Mouse (Mus musculus): ENCODE results near the gene Iqcf3. TPM values are rescaled to one million over a fixed set of nuclear protein-coding genes. Genes with fewer than 3 reads are reported as not detected.

Iqcf3 gene
- polyA plus RNA-seq, 2 experiments from 2014 or later = not detected

DNA sequence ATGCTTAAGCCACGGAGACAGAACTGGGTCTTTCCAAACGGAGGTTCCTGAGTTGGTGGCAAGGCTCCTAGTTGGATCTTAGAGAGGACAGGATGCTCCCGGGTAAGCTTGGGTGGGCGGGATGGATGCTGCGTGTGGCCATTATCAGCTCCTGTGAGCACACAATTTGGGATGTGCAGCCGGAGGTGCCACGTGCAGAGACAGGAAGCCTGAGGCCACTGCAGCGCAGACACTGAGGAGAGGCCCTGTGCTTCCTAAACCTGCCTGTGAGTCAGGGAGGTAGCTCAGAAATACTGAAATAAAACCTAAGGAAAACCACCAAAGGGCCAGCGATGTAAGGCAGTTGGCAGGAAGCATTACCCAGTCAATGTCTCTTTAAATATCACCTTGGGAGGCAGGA, 91.7 kb downstream of the Iqcf3 start:
- ATAC-seq = no peak

DNA sequence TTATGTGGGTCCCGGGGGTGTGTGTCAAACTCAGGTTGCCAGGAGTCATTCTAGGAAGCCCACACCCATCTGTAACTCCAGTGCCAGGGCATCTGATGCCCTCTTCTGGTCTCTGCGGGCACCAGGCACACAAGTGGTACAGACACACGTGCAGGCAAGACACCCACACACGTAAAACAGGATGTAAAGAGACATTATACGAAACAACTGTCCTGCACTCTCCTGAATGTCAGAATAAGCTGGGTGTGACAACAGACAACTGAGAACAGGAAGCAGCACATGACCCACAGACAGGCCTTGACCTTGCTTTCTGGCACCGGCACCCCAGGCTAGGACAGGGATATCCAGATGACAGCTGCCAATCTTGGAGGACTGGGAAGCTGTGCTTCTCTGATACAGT, 92.1 kb downstream of the Iqcf3 start:
- peak; percentile 62 for ATAC-seq

DNA sequence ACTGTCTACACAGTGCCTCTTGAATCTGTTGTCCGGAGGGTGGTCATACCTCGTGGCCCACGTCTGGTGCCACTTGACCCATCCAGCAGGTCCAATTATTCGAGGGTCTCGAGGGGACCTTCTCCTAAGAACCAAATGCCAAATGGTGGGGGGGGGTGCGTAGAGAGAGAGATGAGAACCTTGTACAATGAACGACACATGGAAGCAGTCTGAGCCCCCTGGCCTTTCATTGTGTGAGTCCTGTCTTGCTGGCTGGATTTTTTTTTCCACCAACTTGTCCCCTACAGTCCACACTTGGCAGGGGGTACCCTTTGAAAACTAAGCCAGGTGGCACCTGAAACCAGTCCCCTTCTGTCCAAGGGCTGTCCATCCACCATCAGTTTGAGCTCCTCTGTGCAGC, 93.7 kb downstream of the Iqcf3 start:
- no peak for ATAC-seq

GRCm38 (mm10) chr9:106466721-106467120, 94.7 kb downstream of the Iqcf3 start:
- ATAC-seq = no peak

DNA sequence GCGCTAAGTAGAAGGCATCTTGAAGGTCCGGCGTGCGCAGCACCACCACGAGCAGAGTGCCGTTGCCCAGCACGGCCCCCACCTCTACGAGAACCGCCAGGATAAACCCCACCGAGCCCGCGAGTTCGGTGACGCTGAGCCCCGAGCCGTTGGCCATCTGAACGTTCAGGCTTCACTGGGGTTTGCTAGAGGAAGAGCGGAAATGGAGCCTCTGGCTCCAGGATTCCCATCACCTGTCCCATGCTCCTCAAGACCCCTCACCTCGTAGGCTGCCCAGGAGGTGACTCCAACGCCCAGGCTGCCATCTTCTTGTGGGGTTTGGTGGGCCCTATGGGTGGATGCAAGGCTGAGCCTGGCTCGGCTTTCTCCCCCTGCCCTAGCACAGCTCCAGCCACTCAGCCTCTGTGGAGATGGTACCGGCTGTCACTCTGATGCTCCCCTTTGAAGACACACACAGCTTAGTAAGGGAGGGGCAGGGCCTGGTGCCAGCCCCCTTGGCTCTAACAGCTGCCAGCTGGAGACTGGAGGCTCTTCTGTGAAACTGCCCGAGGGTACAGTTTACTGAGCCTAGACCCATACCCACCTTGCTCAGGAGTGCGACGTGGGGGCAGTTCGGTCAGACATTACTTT, 95.7 kb downstream of the Iqcf3 start, which contains the start of gene Gpr62:
TSS of gene Gpr62 (minus strand) at position 368 of the 630 bp plus-strand sequence.
- no peak for ATAC-seq

GRCm38 (mm10) chr9:106464751-106465541, 96.5 kb downstream of the Iqcf3 start:
- ATAC-seq = peak; percentile 41

DNA sequence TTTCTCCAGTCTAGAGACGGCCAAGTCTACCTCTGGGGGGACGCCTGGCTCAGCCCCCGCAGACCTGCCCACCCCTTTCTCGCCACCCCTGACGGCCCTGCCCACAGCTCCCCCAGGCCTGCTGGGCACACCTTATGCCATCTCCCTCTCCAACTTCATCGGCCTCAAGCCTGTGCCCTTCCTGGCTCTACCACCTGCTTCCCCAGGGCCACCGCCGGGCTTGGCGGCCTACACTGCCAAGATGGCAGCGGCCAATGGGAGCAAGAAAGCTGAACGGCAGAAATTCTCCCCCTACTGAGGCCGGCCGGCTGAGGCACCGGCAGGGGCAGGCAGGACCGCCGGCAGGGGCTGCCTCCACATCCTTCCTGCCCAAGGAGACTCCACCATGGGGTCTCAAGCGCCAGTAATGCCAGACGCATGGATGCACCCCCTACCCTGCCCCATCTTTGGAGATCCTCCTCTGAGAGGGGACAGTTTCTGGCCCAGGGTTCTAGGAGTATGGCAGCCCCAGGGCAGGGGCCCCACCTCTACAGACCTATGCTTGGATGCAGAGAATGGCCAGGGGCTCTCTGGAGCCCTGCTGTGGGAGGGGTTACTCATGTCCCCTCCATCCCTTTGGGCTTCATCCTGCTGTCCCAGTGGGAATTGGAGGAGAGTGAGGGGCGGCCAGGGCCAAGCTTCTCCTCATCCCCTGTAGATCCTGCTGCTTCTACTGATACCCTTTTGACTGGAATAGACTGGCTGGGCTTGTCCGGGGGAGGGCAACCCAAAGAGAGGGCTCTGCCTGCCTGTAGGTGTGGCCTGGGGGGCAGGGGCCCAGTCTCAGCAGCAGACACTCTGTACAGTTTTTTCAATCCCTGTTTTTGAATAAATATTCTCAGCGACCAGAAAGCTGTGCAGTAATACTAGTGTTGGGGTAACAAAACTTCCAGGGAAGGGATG, 98.0 kb downstream of the Iqcf3 start:
- ATAC-seq = no peak

DNA sequence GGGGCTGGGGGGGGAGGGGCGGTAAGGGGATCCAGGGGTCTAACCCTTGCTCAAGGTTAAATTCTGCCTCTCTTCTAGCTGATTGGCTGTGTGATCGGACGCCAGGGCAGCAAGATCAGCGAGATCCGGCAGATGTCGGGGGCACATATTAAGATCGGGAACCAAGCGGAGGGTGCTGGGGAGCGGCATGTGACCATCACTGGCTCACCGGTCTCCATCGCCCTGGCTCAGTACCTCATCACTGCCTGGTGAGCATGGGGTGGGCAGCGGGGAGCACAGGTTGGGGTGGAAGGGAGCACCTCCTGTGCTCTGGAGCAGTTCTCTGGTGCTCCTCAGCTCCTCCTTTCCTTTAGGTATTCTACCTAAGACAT, 99.0 kb downstream of the Iqcf3 start:
- ATAC-seq = no peak

DNA sequence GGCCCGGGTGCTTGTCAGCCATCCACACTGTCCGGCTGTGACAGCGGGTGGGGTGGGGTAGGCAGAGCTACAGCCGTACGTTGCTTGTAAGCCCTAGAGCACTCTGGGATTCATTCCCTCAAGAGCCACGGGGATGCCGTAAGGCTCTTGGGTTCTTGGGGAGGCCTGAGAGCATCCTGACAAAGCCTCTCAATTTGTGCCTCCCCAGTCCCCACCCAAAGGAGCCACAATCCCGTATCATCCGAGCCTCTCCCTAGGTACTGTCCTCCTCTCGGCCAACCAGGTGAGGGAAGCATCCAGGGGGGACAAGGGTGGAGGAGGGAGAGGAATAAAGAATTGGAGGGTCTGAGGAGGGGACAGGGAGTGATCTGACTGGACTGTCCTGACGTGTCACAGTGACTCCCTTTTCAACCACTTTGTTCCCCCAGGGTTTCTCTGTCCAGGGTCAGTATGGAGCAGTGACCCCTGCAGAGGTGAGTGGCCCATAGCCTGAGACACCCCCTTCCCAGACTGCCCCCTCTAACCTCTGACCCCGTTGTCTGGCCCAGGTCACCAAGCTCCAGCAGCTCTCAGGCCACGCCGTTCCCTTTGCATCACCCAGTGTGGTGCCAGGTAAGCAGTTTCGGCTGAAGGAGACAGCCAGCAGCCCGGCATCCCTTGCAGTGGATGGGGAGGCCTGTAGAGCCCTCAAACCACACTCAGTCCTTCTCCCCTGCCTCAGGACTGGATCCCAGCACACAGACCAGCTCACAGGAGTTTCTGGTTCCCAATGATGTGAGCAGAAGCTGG, 99.6 kb downstream of the Iqcf3 start:
- no peak for ATAC-seq

DNA sequence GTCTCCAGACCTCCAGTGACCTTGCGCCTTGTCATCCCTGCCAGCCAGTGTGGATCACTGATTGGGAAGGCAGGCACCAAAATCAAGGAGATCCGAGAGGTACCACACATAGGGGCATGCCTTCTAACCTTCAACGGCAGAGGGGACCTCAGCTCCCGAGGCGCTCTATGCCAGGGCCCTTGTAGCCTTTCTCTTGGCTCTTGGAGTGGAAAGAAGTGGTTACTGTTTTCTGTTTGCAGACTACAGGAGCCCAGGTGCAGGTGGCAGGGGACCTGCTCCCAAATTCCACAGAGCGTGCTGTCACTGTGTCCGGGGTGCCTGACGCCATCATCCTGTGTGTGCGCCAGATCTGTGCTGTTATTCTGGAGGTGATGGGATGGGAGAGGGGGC, 100.4 kb downstream of the Iqcf3 start:
- ATAC-seq = no peak

DNA sequence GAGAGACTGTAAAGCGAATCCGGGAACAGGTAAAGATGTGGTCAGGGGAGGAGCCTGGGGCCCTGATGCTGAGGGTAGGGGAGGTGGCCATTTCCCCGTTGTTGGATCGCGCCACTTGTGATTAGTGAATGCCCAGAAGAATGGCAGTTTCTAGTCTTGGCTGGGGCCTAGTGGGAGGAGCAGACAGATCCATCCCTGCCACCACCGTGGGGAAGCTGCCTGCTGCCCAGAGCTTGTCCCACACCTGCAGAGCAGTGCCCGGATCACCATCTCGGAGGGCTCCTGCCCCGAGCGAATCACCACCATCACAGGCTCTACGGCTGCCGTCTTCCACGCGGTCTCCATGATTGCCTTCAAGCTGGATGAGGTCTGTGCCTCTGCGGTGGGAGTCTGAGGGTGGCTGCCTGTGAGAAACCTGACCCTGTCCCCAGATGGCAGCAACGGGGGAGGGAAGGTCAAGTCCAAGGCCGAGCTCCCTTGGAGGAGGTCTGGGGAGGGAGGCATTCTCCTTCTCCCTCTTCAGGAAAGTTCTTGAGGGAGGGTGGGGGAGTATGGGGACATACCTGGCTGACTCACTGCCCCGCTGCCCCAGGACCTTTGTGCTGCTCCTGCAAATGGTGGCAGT, 100.9 kb downstream of the Iqcf3 start:
- ATAC-seq = no peak

DNA sequence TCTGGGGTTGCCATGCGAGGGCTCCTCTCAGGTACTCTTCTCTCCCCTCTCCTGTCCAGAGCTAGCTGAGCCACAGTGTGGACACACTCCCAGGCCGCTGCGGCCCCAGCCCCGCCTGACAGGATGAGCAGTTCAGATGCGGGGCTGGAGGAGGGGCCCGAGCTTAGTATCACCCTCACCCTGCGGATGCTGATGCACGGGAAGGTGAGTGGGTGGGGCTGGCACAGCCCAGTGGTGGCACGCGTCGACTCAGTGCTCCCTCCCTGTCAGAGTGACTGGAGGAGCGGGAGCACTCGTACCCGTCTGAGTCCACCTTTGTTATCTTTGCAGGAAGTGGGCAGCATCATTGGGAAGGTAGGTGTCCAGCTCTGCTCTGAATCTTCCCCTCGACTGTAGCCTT, 101.5 kb downstream of the Iqcf3 start:
- no peak for ATAC-seq

- no peak for ATAC-seq
Measured at GRCm38 (mm10) chr9:106457920-106458319, 103.5 kb downstream of the Iqcf3 start.

- no peak for ATAC-seq
Measured at GRCm38 (mm10) chr9:106457163-106457559, 104.3 kb downstream of the Iqcf3 start.

DNA sequence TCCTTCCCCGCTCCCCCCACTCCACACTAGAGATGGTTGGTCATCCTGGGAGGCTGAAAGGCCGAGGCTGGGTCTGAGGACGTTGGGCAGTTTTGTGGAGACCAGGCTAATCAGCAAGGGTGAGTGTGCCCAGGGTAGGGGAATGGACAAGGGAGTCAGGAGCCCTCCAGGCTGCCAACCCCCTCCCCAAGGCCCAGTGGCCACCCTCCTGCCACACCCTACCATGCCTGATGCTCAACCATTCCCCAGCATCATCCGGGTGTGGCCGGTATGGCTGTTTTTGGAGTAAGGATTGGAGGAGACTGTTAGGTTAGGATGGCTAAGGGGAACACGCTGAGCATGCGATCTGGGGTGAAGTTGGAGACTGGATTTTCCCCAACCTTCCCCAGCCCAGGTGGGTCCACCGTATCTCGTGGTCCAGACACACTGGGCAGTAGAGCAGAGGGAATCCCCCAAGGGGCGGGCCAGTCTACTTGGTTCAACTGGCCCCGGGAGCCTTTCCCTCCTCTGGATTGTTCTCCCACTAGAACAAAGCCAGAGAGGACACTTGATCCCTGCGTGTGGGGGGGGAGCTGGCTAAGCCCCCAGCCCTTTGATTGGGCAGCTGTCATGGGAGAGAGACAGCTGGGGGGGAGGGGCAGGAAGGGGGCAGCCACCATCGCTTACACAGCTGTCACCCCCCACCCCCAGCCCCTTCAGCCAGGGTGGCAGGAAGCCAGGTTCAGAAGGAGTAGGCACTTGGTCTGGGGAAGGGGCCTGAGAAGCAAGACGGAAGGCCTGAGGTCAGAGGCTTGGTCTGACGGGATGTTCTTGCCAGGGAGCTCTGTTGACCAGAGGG, 104.9 kb downstream of the Iqcf3 start:
- no peak for ATAC-seq

- no peak for ATAC-seq
Measured at GRCm38 (mm10) chr9:106454888-106455681, 106.3 kb downstream of the Iqcf3 start.

DNA sequence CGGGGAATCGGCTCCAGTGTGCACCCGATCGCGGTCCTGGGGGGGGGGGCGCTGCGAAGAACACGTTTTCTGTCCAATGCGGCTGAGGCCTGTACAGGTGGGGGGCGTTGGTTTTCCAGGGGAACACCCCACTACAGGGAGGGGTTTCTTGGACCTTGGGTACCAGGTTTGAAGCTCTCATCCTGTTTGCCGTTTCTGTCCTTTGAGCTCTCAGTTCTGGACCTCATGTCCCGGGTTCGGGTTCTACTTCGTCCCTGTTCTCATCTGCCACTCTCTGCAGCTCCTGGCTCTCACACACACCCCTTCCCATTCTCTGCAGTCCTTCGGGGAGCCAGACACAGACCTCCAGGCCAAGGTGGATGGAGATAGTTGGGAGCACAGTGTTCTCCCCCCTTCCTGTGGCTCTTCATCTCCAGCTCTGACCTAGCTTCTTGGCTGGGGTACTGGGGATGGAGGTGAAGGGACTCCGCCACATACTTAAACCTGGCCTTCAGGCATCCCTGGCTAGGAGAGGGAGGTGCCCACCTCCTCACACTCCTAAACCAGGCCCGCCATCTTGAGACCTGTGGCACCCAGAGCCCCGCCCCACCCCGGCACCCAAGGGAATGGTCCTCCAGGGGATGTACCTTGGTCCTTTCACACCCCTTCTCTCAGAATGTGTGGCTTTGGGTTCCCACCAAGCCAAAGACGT, 107.2 kb downstream of the Iqcf3 start:
- no peak for ATAC-seq

GRCm38 (mm10) chr9:106453271-106454070, 108.0 kb downstream of the Iqcf3 start, which contains the start of gene Pcbp4:
Pcbp4 (plus strand) TSS chr9:106453291.
- ATAC-seq = peak; percentile 69

Measured in activated CD4-positive, CD25-positive, alpha-beta regulatory T cell, adult 4 months (primary cell).